Mouse (Mus musculus): ENCODE measurements around the gene Tmem213.
A peak's percentile ranks its signal among the peaks of the same experiment; 100 is the strongest.

Gene Tmem213

GRCm38 (mm10) chr6:38116107-38116770 is 7.2 kb downstream of the Tmem213 start:
- DNase-seq (ENCODE audit: low read depth): no peak

- no peak for DNase-seq (ENCODE audit: low read depth)
Measured at GRCm38 (mm10) chr6:38118341-38118740, 9.3 kb downstream of the Tmem213 start.

GRCm38 (mm10) chr6:38120681-38121371 is 11.8 kb downstream of the Tmem213 start:
- no peak for DNase-seq (ENCODE audit: low read depth)

GRCm38 (mm10) chr6:38121843-38122242 is 12.8 kb downstream of the Tmem213 start:
- DNase-seq (ENCODE audit: low read depth): no peak

- no peak for DNase-seq (ENCODE audit: low read depth)
Measured at GRCm38 (mm10) chr6:38122791-38123190, 13.7 kb downstream of the Tmem213 start.

- no peak for DNase-seq (ENCODE audit: low read depth)
Measured at GRCm38 (mm10) chr6:38123471-38124206, 14.6 kb downstream of the Tmem213 start.

- DNase-seq (ENCODE audit: low read depth): no peak
Measured at GRCm38 (mm10) chr6:38124207-38124835, 15.3 kb downstream of the Tmem213 start, which contains the start of gene Atp6v0a4. Gene Atp6v0a4, minus strand, starts transcription at chr6:38124586.

- no peak for DNase-seq (ENCODE audit: low read depth)
Measured at GRCm38 (mm10) chr6:38124882-38125281, 15.8 kb downstream of the Tmem213 start.

GRCm38 (mm10) chr6:38125462-38125861 is 16.4 kb downstream of the Tmem213 start:
- DNase-seq (ENCODE audit: low read depth): no peak

GRCm38 (mm10) chr6:38128115-38128514 is 19.1 kb downstream of the Tmem213 start:
- no peak for DNase-seq (ENCODE audit: low read depth)

GRCm38 (mm10) chr6:38129883-38130282 is 20.8 kb downstream of the Tmem213 start:
- DNase-seq (ENCODE audit: low read depth): no peak

- peak; percentile 77 for DNase-seq (ENCODE audit: low read depth)
Measured at GRCm38 (mm10) chr6:38131801-38132231, 22.8 kb downstream of the Tmem213 start.

GRCm38 (mm10) chr6:38134806-38135559 is 25.9 kb downstream of the Tmem213 start:
- DNase-seq (ENCODE audit: low read depth): peak; percentile 87

GRCm38 (mm10) chr6:38139086-38139485 is 30.0 kb downstream of the Tmem213 start:
- DNase-seq (ENCODE audit: low read depth): no peak

GRCm38 (mm10) chr6:38140402-38140801 is 31.3 kb downstream of the Tmem213 start:
- DNase-seq (ENCODE audit: low read depth): no peak

GRCm38 (mm10) chr6:38144161-38144998 is 35.3 kb downstream of the Tmem213 start:
- DNase-seq (ENCODE audit: low read depth): peak; percentile 96

- no peak for DNase-seq (ENCODE audit: low read depth)
Measured at GRCm38 (mm10) chr6:38145463-38146065, 36.5 kb downstream of the Tmem213 start.

- DNase-seq (ENCODE audit: low read depth): no peak
Measured at GRCm38 (mm10) chr6:38147301-38147700, 38.2 kb downstream of the Tmem213 start.

- no peak for DNase-seq (ENCODE audit: low read depth)
Measured at GRCm38 (mm10) chr6:38148626-38149025, 39.6 kb downstream of the Tmem213 start.

GRCm38 (mm10) chr6:38149483-38149882 is 40.4 kb downstream of the Tmem213 start:
- DNase-seq (ENCODE audit: low read depth): no peak

Data from fibroblast of lung, adult 2 months (primary cell).